Mouse (Mus musculus) kidney, postnatal 0 days (tissue): ENCODE measurements around the gene Stab2. TPM values are rescaled to one million over a fixed set of nuclear protein-coding genes. Genes with fewer than 3 reads are reported as not detected.

Experiments used
- ATAC-seq: fragments of 200-750 bp; cut with Nextera tagmentation; replicated peaks from 2 replicates; pipeline ENCODE4 v1.8.0; 2017; ENCODE audit warnings: low read depth, moderate number of reproducible peaks, moderate TSS enrichment, moderate library complexity; ENCODE audit not compliant: low FRiP score
- DNase-seq: peaks from one replicate; pipeline ENCODE4 v3.0.0-alpha.2; 2016; ENCODE audit warnings: low spot score
- H3K27ac ChIP-seq: fragments of 300-500 bp; sonication (generic); 2 replicates; pipeline ENCODE4 v1.5.1; 2014; ENCODE audit warnings: mild to moderate bottlenecking
- H3K27me3 ChIP-seq: fragments of 300-500 bp; sonication (generic); 2 replicates; pipeline ENCODE4 v1.6.1; 2014; ENCODE audit warnings: low read length, mixed read lengths; ENCODE audit not compliant: insufficient read depth
- H3K36me3 ChIP-seq: fragments of 300-500 bp; sonication (generic); 2 replicates; pipeline ENCODE4 v1.6.1; 2014; ENCODE audit warnings: low read length, mixed read lengths; ENCODE audit not compliant: insufficient read depth
- H3K4me1 ChIP-seq: fragments of 300-500 bp; sonication (generic); replicated peaks from 2 replicates; pipeline ENCODE4 v1.6.1; 2014; ENCODE audit warnings: antibody characterized with exemption, low read length, mixed read lengths; ENCODE audit not compliant: insufficient read depth
- H3K4me2 ChIP-seq: fragments of 300-500 bp; sonication (generic); 2 replicates; pipeline ENCODE4 v1.6.1; 2014; ENCODE audit warnings: mild to moderate bottlenecking, low read length, moderate library complexity, mixed read lengths
- H3K4me3 ChIP-seq: fragments of 300-500 bp; sonication (generic); replicated peaks from 2 replicates; pipeline ENCODE4 v1.5.1; 2014; ENCODE audit warnings: low read depth, low read length
- H3K9ac ChIP-seq: fragments of 300-500 bp; sonication (generic); 2 replicates; pipeline ENCODE4 v1.6.1; 2014; ENCODE audit warnings: low read depth, low read length
- H3K9me3 ChIP-seq: fragments of 300-500 bp; sonication (generic); replicated peaks from 2 replicates; pipeline ENCODE4 v1.6.1; 2016; ENCODE audit warnings: low read length, inconsistent platforms, mixed read lengths
- CTCF ChIP-seq: IDR thresholded peaks from 2 replicates; pipeline ENCODE4 v1.5.1; 2016; ENCODE audit warnings: antibody characterized with exemption, low read depth, mild to moderate bottlenecking, moderate library complexity
- WGBS: fragments of 180-500 bp; shearing (Covaris S2); extraction: QIAGEN DNeasy Blood & Tissue Kit; methylation state at CpG from one replicate; pipeline ENCODE4 v1.1.7; 2014; 5-methylcytosine and 5-hydroxymethylcytosine counted together
- polyA plus RNA-seq: library from polyadenylated mRNA; unstranded; fragments of >200 nt; fragmentation: Nextera tagmentation; extraction: Ambion mirVana; gene quantifications from 2 replicates; pipeline ENCODE4 v1.2.1, GENCODE M21; 2015

The Stab2 gene
- polyA plus RNA-seq, 1 experiment from 2014 or later: 0.51 TPM

GRCm38 (mm10) chr10:86846926-86847467, 160.8 kb downstream of the Stab2 start:
- no peak overlapping the region for H3K4me3 ChIP-seq
- no peaks in the 10 kb centered on the region for H3K4me1 ChIP-seq
- no peak; the same call in 1 of the 2 replicates for ATAC-seq

GRCm38 (mm10) chr10:86842659-86843058, 165.2 kb downstream of the Stab2 start:
- Histone ChIP-seq H3K27ac (no peak overlapping the region), H3K27me3 (no peaks in the 10 kb centered on the region), H3K9me3 (no peaks in the 10 kb centered on the region), H3K4me3 (no peak overlapping the region), H3K36me3 (no peaks in the 10 kb centered on the region), H3K4me2 (no peak overlapping the region), H3K4me1 (no peaks in the 10 kb centered on the region), H3K9ac (no peak overlapping the region)
- WGBS: 77% methylated on average over 5 of the region's 5 CpGs
- no peak for DNase-seq
- TF ChIP-seq CTCF: no peak
- ATAC-seq: no peak

More at GRCm38 (mm10) chr10:86846926-86847467, 160.8 kb downstream of the Stab2 start:
- no peak overlapping the region for H3K4me2 ChIP-seq
- no peaks in the 10 kb centered on the region for H3K36me3 ChIP-seq
- H3K27me3 ChIP-seq: no peaks in the 10 kb centered on the region
- TF ChIP-seq CTCF: no peak
- no peaks in the 10 kb centered on the region for H3K9me3 ChIP-seq
- H3K27ac ChIP-seq: no peak overlapping the region
- no peak for DNase-seq
- H3K9ac ChIP-seq: no peak overlapping the region
- WGBS: 52% methylated on average over 9 of the region's 9 CpGs

- no peak for TF ChIP-seq CTCF
- WGBS: 89% methylated on average over 6 of the region's 6 CpGs
- H3K27me3 ChIP-seq: no peaks in the 10 kb centered on the region
- ATAC-seq (no peak), DNase-seq (no peak)
- H3K36me3 ChIP-seq: no peaks in the 10 kb centered on the region
- no peak overlapping the region for H3K9ac ChIP-seq
- no peak overlapping the region for H3K4me2 ChIP-seq
- H3K4me3 ChIP-seq: no peak overlapping the region
- no peaks in the 10 kb centered on the region for H3K9me3 ChIP-seq
- H3K27ac ChIP-seq: no peak overlapping the region
- H3K4me1 ChIP-seq: no peaks in the 10 kb centered on the region
Measured at GRCm38 (mm10) chr10:86838827-86839226, 169.0 kb downstream of the Stab2 start.

GRCm38 (mm10) chr10:86836784-86837183, 171.0 kb downstream of the Stab2 start:
- no peak for TF ChIP-seq CTCF
- Histone ChIP-seq H3K36me3 (0 out of 2 replicates have a peak, but pooled peaks cover under 1% of the 10 kb centered on the region), H3K4me3 (no peak overlapping the region), H3K9ac (no peak overlapping the region), H3K27ac (no peak overlapping the region), H3K9me3 (no peaks in the 10 kb centered on the region), H3K4me1 (no peaks in the 10 kb centered on the region), H3K27me3 (no peaks in the 10 kb centered on the region), H3K4me2 (no peak overlapping the region)
- ATAC-seq (no peak), DNase-seq (no peak)
- WGBS: 87% methylated on average over 4 of the region's 4 CpGs

- no peak overlapping the region for H3K4me2 ChIP-seq
- no peak overlapping the region for H3K4me3 ChIP-seq
- H3K27me3 ChIP-seq: no peaks in the 10 kb centered on the region
- no peak overlapping the region for H3K27ac ChIP-seq
- 93% methylated on average over 2 of the region's 2 CpGs for WGBS
- peak; percentile 38; the same call in 1 of the 2 replicates for TF ChIP-seq CTCF
- H3K9me3 ChIP-seq: no peaks in the 10 kb centered on the region
- H3K9ac ChIP-seq: no peak overlapping the region
- H3K36me3 ChIP-seq: 0 out of 2 replicates have a peak, but pooled peaks cover 3% of the 10 kb centered on the region
- ATAC-seq (no peak), DNase-seq (no peak)
- H3K4me1 ChIP-seq: no peaks in the 10 kb centered on the region
Measured at GRCm38 (mm10) chr10:86829515-86829914, 178.3 kb downstream of the Stab2 start.

DNA sequence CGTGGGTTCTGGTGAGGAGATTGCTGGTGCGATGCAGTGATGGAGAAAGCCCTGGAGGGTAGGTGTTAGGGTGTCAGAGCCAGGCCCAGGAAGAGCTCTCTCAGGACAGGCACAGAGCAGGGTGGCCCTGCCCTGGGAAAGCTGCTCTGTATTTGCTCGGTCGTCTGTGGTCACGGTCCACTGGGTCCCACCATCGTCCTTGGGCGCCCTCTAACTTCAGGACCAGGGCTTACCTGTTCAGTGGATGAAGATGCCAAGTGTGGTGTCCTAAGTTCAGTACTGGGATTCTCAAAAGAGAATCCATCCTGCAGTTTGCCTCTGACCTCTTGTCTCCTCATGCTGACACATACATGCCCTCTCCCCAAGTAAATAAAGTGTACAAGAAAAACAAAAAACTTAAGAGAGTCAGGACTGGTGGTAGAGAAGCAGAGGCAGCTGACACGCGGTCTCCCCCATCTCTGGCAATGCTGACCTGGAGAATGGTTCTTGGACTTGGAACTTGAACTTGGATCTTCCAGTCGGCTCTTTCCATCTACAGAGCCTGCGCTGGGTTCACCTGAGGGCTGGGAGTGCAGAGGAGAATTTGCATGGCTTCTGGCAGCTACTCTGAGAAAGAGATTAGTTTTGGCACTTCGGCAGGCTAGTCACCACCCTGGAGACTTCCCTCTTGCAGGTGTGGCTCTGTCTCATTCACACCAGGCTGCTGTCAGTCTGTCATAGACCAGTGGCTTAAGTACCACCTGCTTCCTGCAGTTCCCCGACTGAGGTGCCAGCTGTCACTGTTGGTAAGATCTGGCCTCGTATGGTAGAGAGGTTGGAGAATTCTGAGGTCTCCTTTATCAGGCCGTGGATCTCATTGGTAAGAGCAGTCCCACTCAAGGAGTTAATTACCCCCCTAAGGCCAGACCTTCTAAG, 179.3 kb downstream of the Stab2 start:
- WGBS: 80% methylated on average over 15 of the region's 15 CpGs
- no peaks in the 10 kb centered on the region for H3K9me3 ChIP-seq
- H3K9ac ChIP-seq: no peak overlapping the region
- H3K4me2 ChIP-seq: no peak overlapping the region
- H3K27ac ChIP-seq: no peak overlapping the region
- H3K27me3 ChIP-seq: no peaks in the 10 kb centered on the region
- H3K36me3 ChIP-seq: 0 out of 2 replicates have a peak, but pooled peaks cover 3% of the 10 kb centered on the region
- H3K4me1 ChIP-seq: no peaks in the 10 kb centered on the region
- no peak overlapping the region for H3K4me3 ChIP-seq
- DNase-seq (no peak), ATAC-seq (no peak)
- peak; percentile 21; the same call in 1 of the 2 replicates for TF ChIP-seq CTCF
